Mouse (Mus musculus) thymus, adult 2 months (tissue): Measurements from ENCODE around the gene Ubash3b. TPM values are rescaled to one million over a fixed set of nuclear protein-coding genes. Genes with fewer than 3 reads are reported as not detected.

ENCODE experiments used
- DNase-seq: peaks from one replicate; pipeline ENCODE4 v3.0.0; 2021
- H3K27ac ChIP-seq: fragments of 200-500 bp; 2 replicates; pipeline ENCODE4 v1.5.1; 2012; ENCODE audit warnings: low read length, control low read depth; ENCODE audit not compliant: control insufficient read depth, insufficient read depth
- H3K27me3 ChIP-seq: fragments of 200-500 bp; 2 replicates; pipeline ENCODE4 v1.6.1; 2012; ENCODE audit warnings: mild to moderate bottlenecking, low read length, moderate library complexity, mixed read lengths; ENCODE audit not compliant: control insufficient read depth, insufficient read depth
- H3K36me3 ChIP-seq: fragments of 200-500 bp; 2 replicates; pipeline ENCODE4 v1.6.1; 2012; ENCODE audit warnings: mild to moderate bottlenecking, low read length, moderate library complexity; ENCODE audit not compliant: control insufficient read depth, insufficient read depth
- H3K4me1 ChIP-seq: fragments of 200-500 bp; replicated peaks from 2 replicates; pipeline ENCODE4 v1.6.1; 2012; ENCODE audit warnings: low read length; ENCODE audit not compliant: control insufficient read depth, insufficient read depth
- H3K4me3 ChIP-seq: fragments of 200-500 bp; 2 replicates; pipeline ENCODE4 v1.5.1; 2012; ENCODE audit warnings: mild to moderate bottlenecking, low read length, control low read depth, moderate library complexity; ENCODE audit not compliant: control insufficient read depth, insufficient read depth
- CTCF ChIP-seq: fragments of 200-500 bp; IDR thresholded peaks from 2 replicates; pipeline ENCODE4 v1.5.1; 2012; ENCODE audit warnings: mild to moderate bottlenecking, control low read depth, low read length, moderate library complexity, borderline replicate concordance; ENCODE audit not compliant: control insufficient read depth, poor library complexity, insufficient read depth; ENCODE audit errors: extremely low read depth
- POLR2A ChIP-seq: fragments of 200-500 bp; IDR thresholded peaks from 2 replicates; pipeline ENCODE4 v1.6.1; 2012; ENCODE audit warnings: mild to moderate bottlenecking, low read length, control low read depth, moderate library complexity; ENCODE audit not compliant: control insufficient read depth, poor library complexity, insufficient read depth; ENCODE audit errors: extremely low read depth
- WGBS: fragments of 180-500 bp; shearing (Covaris S2); methylation state at CpG from one replicate; pipeline ENCODE4 v1.1.7; 2018; 5-methylcytosine and 5-hydroxymethylcytosine counted together
- polyA plus RNA-seq: library from polyadenylated mRNA; depleted of rRNA; stranded (reverse); fragments of >200 nt; gene quantifications from 2 replicates; pipeline ENCODE4 v1.2.3, GENCODE M21; 2012

Ubash3b gene
- polyA plus RNA-seq, 1 experiment = 7.0 TPM

- DNase-seq = peak; percentile 34
- TF ChIP-seq CTCF = no peak
- TF ChIP-seq POLR2A = no peak
- H3K4me1 ChIP-seq = peaks cover 4% of the 10 kb centered on the region; the same call in 1 of the 2 replicates
- H3K27ac ChIP-seq = no peak overlapping the region
- H3K36me3 ChIP-seq = no peaks in the 10 kb centered on the region
- no peaks in the 10 kb centered on the region for H3K27me3 ChIP-seq
- H3K4me3 ChIP-seq = no peak overlapping the region
These were observed 21.1 kb upstream of the Ubash3b start for GRCm38 (mm10) chr9:41182550-41182949.

GRCm38 (mm10) chr9:41181803-41182202 is 20.3 kb upstream of the Ubash3b start:
- TF ChIP-seq POLR2A = no peak
- no peak for TF ChIP-seq CTCF
- WGBS = 67% methylated on average over 8 of the region's 8 CpGs
- Histone ChIP-seq H3K4me3 (no peak overlapping the region), H3K27me3 (no peaks in the 10 kb centered on the region), H3K27ac (no peak overlapping the region), H3K4me1 (peaks cover 4% of the 10 kb centered on the region; the same call in 1 of the 2 replicates), H3K36me3 (no peaks in the 10 kb centered on the region)
- no peak for DNase-seq

GRCm38 (mm10) chr9:41181372-41181771 is 19.9 kb upstream of the Ubash3b start:
- no peak overlapping the region for H3K4me3 ChIP-seq
- H3K4me1 ChIP-seq = peaks cover 4% of the 10 kb centered on the region; the same call in 1 of the 2 replicates
- TF ChIP-seq CTCF = no peak
- TF ChIP-seq POLR2A = no peak
- H3K27ac ChIP-seq = no peak overlapping the region
- no peaks in the 10 kb centered on the region for H3K27me3 ChIP-seq
- WGBS = 18% methylated on average over 9 of the region's 9 CpGs
- DNase-seq = no peak
- no peaks in the 10 kb centered on the region for H3K36me3 ChIP-seq

GRCm38 (mm10) chr9:41179056-41179455 is 17.6 kb upstream of the Ubash3b start:
- WGBS = 89% methylated on average over 5 of the region's 5 CpGs

GRCm38 (mm10) chr9:41173158-41173557 is 11.7 kb upstream of the Ubash3b start:
- H3K27me3 ChIP-seq = no peaks in the 10 kb centered on the region
- TF ChIP-seq CTCF = no peak
- TF ChIP-seq POLR2A = no peak
- H3K4me1 ChIP-seq = 0 out of 2 replicates have a peak, but pooled peaks cover 4% of the 10 kb centered on the region
- no peak for DNase-seq
- no peak overlapping the region for H3K4me3 ChIP-seq
- H3K36me3 ChIP-seq = no peaks in the 10 kb centered on the region
- no peak overlapping the region for H3K27ac ChIP-seq
- WGBS = 91% methylated on average over 3 of the region's 3 CpGs

More at GRCm38 (mm10) chr9:41179056-41179455, 17.6 kb upstream of the Ubash3b start:
- TF ChIP-seq POLR2A (no peak), CTCF (no peak)
- Histone ChIP-seq H3K27ac (no peak overlapping the region), H3K27me3 (no peaks in the 10 kb centered on the region), H3K4me3 (no peak overlapping the region), H3K36me3 (no peaks in the 10 kb centered on the region), H3K4me1 (peaks cover 4% of the 10 kb centered on the region; the same call in 1 of the 2 replicates)
- DNase-seq = no peak

GRCm38 (mm10) chr9:41172426-41172825 is 10.9 kb upstream of the Ubash3b start:
- no peak overlapping the region for H3K4me3 ChIP-seq
- TF ChIP-seq CTCF (no peak), POLR2A (no peak)
- 93% methylated on average over 8 of the region's 8 CpGs for WGBS

GRCm38 (mm10) chr9:41170026-41170425 is 8.5 kb upstream of the Ubash3b start:
- H3K27me3 ChIP-seq = no peaks in the 10 kb centered on the region
- 12% methylated on average over 8 of the region's 8 CpGs for WGBS
- H3K27ac ChIP-seq = no peak overlapping the region
- no peak overlapping the region for H3K4me3 ChIP-seq
- TF ChIP-seq POLR2A (no peak), CTCF (no peak)
- DNase-seq = no peak
- no peaks in the 10 kb centered on the region for H3K36me3 ChIP-seq
- H3K4me1 ChIP-seq = peaks cover 7% of the 10 kb centered on the region

More at GRCm38 (mm10) chr9:41172426-41172825, 10.9 kb upstream of the Ubash3b start:
- no peak overlapping the region for H3K27ac ChIP-seq
- peaks cover 4% of the 10 kb centered on the region; the same call in 1 of the 2 replicates for H3K4me1 ChIP-seq
- H3K27me3 ChIP-seq = no peaks in the 10 kb centered on the region
- H3K36me3 ChIP-seq = no peaks in the 10 kb centered on the region
- no peak for DNase-seq
